Mouse (Mus musculus) bone marrow macrophage, adult 2 months (primary cell): Measurements from ENCODE around the gene Tenm4.

Source experiments
- CTCF ChIP-seq: IDR thresholded peaks from 2 replicates; pipeline ENCODE4 v1.5.1; 2012; ENCODE audit warnings: low read depth, mild to moderate bottlenecking, low read length, moderate library complexity
- POLR2A ChIP-seq: IDR thresholded peaks from 2 replicates; pipeline ENCODE4 v1.6.1; 2012; ENCODE audit warnings: mild to moderate bottlenecking, low read depth, low read length, borderline replicate concordance

GRCm38 (mm10) chr7:96494057-96494456 is 323.0 kb downstream of the Tenm4 start:
- TF ChIP-seq CTCF (no peak), POLR2A (no peak)
